Mouse (Mus musculus) E14TG2a.4 (cell line): ENCODE measurements around the gene Gtdc1.

Experiments
- H3K27me3 ChIP-seq: 2 replicates; pipeline ENCODE4 v1.6.1; 2014; ENCODE audit warnings: low read length, control low read depth; ENCODE audit not compliant: insufficient read depth
- H3K36me3 ChIP-seq: 2 replicates; pipeline ENCODE4 v1.6.1; 2014; ENCODE audit warnings: low read length, control low read depth; ENCODE audit not compliant: insufficient read depth
- H3K4me1 ChIP-seq: replicated peaks from 2 replicates; pipeline ENCODE4 v1.6.1; 2014; ENCODE audit warnings: low read depth, low read length, control low read depth
- H3K4me3 ChIP-seq: replicated peaks from 2 replicates; pipeline ENCODE4 v1.5.1; 2014; ENCODE audit warnings: mild to moderate bottlenecking, low read length
- H3K9me3 ChIP-seq: 2 replicates; pipeline ENCODE4 v1.6.1; 2014; ENCODE audit warnings: low read length, control low read depth
- CTCF ChIP-seq: conservative IDR thresholded peaks from 2 replicates; pipeline ENCODE4 v1.5.1; 2014; ENCODE audit warnings: low read length
- NANOG ChIP-seq: IDR thresholded peaks from 2 replicates; pipeline ENCODE4 v1.6.1; 2014; ENCODE audit warnings: borderline replicate concordance, low read length, mixed read lengths
- POU5F1 ChIP-seq: IDR thresholded peaks from 2 replicates; pipeline ENCODE4 v1.6.1; 2014; ENCODE audit warnings: low read length, borderline replicate concordance

The Gtdc1 gene

DNA sequence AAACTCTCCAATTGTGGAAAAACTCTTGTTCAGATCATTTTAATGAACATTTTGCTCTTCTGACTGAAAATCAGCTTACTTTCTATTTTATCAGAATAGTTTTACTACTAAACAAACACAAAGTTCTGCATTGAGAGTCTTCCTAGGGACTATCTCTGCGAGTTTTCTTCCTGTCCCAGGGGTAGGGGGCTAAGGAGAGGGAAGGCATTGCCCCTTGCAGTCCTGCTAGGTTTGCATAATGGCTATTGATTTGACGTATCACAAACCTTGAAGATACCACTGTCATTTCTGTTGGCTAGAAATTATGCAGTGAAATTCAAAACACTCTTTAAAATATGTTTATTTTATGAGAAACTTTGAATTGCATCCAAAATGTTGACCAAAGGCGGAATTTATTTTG is 355.6 kb downstream of the Gtdc1 start:
- TF ChIP-seq CTCF (no peak), NANOG (no peak), POU5F1 (no peak)
- H3K27me3 ChIP-seq: no peaks in the 10 kb centered on the region
- no peaks in the 10 kb centered on the region for H3K36me3 ChIP-seq
- no peaks in the 10 kb centered on the region for H3K9me3 ChIP-seq
- H3K4me1 ChIP-seq: peaks cover 9% of the 10 kb centered on the region
- H3K4me3 ChIP-seq: no peak overlapping the region

DNA sequence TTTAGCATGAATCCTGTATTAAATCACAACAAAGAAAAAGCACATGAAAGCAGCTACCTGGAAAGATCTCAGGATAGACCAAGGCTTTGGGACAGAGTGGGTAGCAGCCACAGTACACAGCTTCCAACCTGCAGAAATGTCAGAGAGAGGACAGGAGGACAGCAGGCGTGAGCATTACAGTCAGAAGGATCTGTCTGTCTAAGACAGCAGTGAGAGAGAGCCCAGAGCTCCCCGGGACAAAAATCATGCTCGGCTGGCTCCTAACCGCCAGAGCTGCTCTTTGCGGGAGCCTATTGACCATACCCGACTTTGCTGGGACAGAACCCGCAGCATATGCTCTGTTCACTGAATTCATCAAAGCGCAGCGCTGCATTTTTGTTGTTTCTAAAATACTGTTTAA is 356.3 kb downstream of the Gtdc1 start:
- Histone ChIP-seq H3K4me3 (no peak overlapping the region), H3K9me3 (no peaks in the 10 kb centered on the region), H3K4me1 (peaks cover 9% of the 10 kb centered on the region), H3K36me3 (no peaks in the 10 kb centered on the region), H3K27me3 (no peaks in the 10 kb centered on the region)
- TF ChIP-seq CTCF (no peak), POU5F1 (no peak), NANOG (no peak)

DNA sequence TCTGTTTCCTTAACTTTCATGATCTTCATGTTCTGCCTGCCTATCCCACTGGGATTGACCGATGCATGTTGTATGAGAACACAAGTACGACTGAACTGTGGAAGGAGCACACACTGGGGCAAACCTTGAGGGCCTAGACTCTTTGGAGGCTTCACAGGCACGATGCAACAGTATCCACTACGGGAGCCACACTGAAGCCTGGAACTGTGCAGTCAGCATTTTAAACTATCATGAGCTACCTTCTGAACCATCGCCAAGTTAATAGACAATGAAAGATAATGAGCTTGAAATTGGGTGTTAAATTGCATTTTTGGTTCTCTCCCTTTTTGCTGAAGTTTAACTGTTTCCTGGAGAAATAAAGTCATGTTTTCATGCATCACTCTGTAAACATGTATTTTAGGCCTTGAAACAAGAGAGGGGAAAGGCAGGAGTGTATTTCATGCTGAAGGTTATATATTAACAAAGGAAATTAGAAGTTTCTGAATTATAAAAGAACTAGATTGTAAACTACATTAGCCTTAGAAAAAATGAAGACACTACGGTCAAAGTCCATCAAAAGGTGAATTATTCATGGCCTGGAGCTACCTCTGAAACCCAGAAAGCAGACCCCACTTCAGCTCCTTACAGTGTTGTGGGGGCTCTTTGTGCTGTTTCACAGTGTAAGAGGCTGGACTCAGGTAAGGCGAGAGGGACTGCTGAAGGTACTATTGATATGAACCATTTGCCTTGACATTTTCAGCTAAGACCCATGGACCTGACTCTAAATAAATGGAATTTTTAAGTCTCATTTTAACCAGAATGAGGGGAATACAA is 358.1 kb downstream of the Gtdc1 start:
- no peaks in the 10 kb centered on the region for H3K9me3 ChIP-seq
- no peaks in the 10 kb centered on the region; the same call in 1 of the 2 replicates for H3K27me3 ChIP-seq
- H3K4me1 ChIP-seq: peaks cover 9% of the 10 kb centered on the region
- H3K36me3 ChIP-seq: no peaks in the 10 kb centered on the region
- no peak overlapping the region for H3K4me3 ChIP-seq
- TF ChIP-seq POU5F1: no peak

- H3K27me3 ChIP-seq: peaks cover 4% of the 10 kb centered on the region
- no peak overlapping the region for H3K4me3 ChIP-seq
- no peaks in the 10 kb centered on the region for H3K9me3 ChIP-seq
- TF ChIP-seq POU5F1 (no peak), CTCF (no peak), NANOG (no peak)
- H3K36me3 ChIP-seq: no peaks in the 10 kb centered on the region
- H3K4me1 ChIP-seq: peaks cover 5% of the 10 kb centered on the region
Measured at GRCm38 (mm10) chr2:44564776-44565692, 362.4 kb downstream of the Gtdc1 start.

GRCm38 (mm10) chr2:44561789-44562188 is 365.7 kb downstream of the Gtdc1 start:
- Histone ChIP-seq H3K4me1 (peaks cover 19% of the 10 kb centered on the region), H3K36me3 (no peaks in the 10 kb centered on the region), H3K27me3 (peaks cover 33% of the 10 kb centered on the region), H3K9me3 (no peaks in the 10 kb centered on the region), H3K4me3 (no peak overlapping the region)
- TF ChIP-seq POU5F1 (no peak), CTCF (no peak), NANOG (no peak)

GRCm38 (mm10) chr2:44559242-44559944 is 368.1 kb downstream of the Gtdc1 start:
- TF ChIP-seq CTCF (no peak), POU5F1 (no peak), NANOG (no peak)
- no peak overlapping the region for H3K4me3 ChIP-seq
- peaks cover 25% of the 10 kb centered on the region for H3K4me1 ChIP-seq
- peaks cover 52% of the 10 kb centered on the region for H3K27me3 ChIP-seq
- no peaks in the 10 kb centered on the region for H3K9me3 ChIP-seq
- no peaks in the 10 kb centered on the region for H3K36me3 ChIP-seq

GRCm38 (mm10) chr2:44557669-44558281 is 369.7 kb downstream of the Gtdc1 start:
- Histone ChIP-seq H3K27me3 (peaks cover 52% of the 10 kb centered on the region), H3K4me3 (no peak overlapping the region), H3K36me3 (no peaks in the 10 kb centered on the region), H3K9me3 (no peaks in the 10 kb centered on the region), H3K4me1 (peaks cover 25% of the 10 kb centered on the region)
- TF ChIP-seq NANOG: no peak
- TF ChIP-seq CTCF: no peak
- no peak for TF ChIP-seq POU5F1
